Mouse (Mus musculus) E14TG2a.4 (cell line): Measurements from ENCODE around the gene Adamts4.

ENCODE experiments used
- H3K27me3 ChIP-seq: 2 replicates; pipeline ENCODE4 v1.6.1; 2014; ENCODE audit warnings: low read length, control low read depth; ENCODE audit not compliant: insufficient read depth
- H3K36me3 ChIP-seq: 2 replicates; pipeline ENCODE4 v1.6.1; 2014; ENCODE audit warnings: low read length, control low read depth; ENCODE audit not compliant: insufficient read depth
- H3K4me1 ChIP-seq: replicated peaks from 2 replicates; pipeline ENCODE4 v1.6.1; 2014; ENCODE audit warnings: low read depth, low read length, control low read depth
- H3K4me3 ChIP-seq: replicated peaks from 2 replicates; pipeline ENCODE4 v1.5.1; 2014; ENCODE audit warnings: mild to moderate bottlenecking, low read length
- H3K9me3 ChIP-seq: 2 replicates; pipeline ENCODE4 v1.6.1; 2014; ENCODE audit warnings: low read length, control low read depth
- CTCF ChIP-seq: conservative IDR thresholded peaks from 2 replicates; pipeline ENCODE4 v1.5.1; 2014; ENCODE audit warnings: low read length
- NANOG ChIP-seq: IDR thresholded peaks from 2 replicates; pipeline ENCODE4 v1.6.1; 2014; ENCODE audit warnings: borderline replicate concordance, low read length, mixed read lengths
- POU5F1 ChIP-seq: IDR thresholded peaks from 2 replicates; pipeline ENCODE4 v1.6.1; 2014; ENCODE audit warnings: low read length, borderline replicate concordance

Adamts4 gene

DNA sequence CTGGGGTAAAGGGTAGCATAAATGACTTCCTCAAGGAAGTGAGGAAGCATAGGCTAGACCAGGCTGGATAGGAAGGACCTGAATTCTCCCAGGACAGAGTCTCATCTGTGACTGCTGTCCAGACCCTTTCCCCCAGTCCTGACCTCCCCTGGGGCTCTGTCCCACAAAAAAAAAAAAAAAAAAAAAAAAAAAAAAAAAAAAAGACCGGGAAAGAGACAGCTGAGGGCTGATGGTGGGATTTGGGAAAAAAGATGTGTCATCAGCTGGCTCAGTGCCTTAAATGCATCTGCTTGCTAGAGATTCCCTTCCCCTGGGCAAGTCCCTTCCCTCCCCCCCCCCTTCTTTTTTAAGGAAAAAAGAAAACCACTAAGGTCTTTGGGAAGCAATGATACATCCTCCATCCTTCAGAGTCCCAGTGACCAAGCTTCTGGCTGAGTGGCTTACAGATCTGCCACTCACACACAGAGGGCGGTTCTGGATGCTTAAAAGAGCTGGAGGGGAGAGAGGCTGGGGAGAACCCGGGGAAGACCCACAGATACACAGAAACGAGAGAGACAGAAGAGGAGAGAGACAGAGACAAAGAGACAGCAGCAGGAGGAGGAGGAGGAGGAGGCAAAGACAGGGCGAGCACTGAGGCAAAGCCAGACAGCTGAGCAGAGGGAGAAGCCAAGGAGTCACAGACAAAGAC is at the start of gene Adamts4:
Adamts4 (plus strand) TSS at position 509 of the 688 bp plus-strand sequence.
- H3K4me3 ChIP-seq: peak within 1 kb of the TSS; percentile 76
- peaks cover 76% of the 10 kb centered on the region for H3K4me1 ChIP-seq
- TF ChIP-seq NANOG (no peak), POU5F1 (no peak), CTCF (no peak)
- peaks cover 21% of the 10 kb centered on the region for H3K27me3 ChIP-seq
- H3K36me3 ChIP-seq: peaks cover 5% of the 10 kb centered on the region
- no peaks in the 10 kb centered on the region for H3K9me3 ChIP-seq

DNA sequence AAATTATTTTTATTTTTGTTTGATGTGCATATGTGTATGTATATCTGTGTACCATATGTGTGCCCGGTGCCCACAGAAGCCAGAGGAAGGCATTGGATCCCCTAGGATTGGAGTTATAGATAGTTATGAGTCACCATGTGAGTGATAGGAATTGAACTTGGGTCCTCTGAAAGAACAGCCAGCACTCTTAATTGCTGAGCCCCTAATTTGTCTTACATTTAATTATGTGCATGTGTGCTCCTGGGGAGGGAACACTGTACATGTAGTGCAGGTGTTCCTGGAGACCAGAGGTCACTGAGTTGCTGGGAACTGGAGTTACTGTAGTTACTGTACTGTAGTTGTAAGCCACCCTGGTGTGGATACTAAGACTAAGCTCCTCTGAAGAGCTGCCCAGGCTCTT is 49.5 kb upstream of the Adamts4 start:
- no peaks in the 10 kb centered on the region for H3K36me3 ChIP-seq
- H3K27me3 ChIP-seq: peaks cover 24% of the 10 kb centered on the region
- no peak overlapping the region for H3K4me3 ChIP-seq
- peaks cover 4% of the 10 kb centered on the region; the same call in 1 of the 2 replicates for H3K4me1 ChIP-seq
- TF ChIP-seq POU5F1 (no peak), CTCF (no peak)
- H3K9me3 ChIP-seq: no peaks in the 10 kb centered on the region

DNA sequence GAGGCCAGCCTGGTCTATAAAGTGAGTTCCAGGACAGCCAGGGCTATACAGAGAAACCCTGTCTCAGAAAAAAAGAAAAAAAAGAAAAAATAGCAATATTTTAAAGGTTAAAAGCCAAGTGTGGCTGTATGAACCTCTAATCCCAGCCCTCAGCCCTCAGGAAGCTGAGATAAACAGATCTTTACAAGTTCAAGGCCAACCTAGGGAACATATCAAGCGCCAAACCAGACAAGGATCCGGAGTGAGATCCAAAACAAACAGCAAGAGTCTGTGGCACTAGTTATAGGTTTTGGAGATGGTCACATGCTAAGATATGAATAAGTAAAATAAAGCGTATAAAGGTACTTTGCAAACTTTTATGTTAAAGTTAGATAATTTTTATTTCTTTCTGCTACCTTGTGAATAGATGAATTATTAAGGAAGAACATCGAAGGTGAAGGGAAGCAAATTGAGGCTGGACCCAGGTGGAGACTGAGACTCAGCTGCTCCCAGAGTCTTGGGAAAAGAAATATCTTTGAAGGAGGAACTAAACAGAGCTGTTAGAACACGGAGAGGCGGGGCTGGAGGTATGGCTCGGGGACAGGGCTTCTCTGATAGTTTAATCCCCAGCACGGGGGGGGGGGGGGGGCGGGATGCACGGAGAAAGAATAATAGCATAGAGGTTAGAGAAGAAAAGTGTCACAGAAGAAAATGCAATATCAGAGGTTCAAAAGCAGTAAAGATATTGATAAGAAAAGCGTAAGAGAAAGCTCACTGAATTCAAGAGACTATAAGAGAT is 46.6 kb upstream of the Adamts4 start:
- Histone ChIP-seq H3K27me3 (peaks cover 12% of the 10 kb centered on the region), H3K36me3 (no peaks in the 10 kb centered on the region), H3K4me1 (peaks cover 4% of the 10 kb centered on the region; the same call in 1 of the 2 replicates), H3K4me3 (no peak overlapping the region), H3K9me3 (no peaks in the 10 kb centered on the region)
- TF ChIP-seq POU5F1 (no peak), CTCF (no peak), NANOG (no peak)

DNA sequence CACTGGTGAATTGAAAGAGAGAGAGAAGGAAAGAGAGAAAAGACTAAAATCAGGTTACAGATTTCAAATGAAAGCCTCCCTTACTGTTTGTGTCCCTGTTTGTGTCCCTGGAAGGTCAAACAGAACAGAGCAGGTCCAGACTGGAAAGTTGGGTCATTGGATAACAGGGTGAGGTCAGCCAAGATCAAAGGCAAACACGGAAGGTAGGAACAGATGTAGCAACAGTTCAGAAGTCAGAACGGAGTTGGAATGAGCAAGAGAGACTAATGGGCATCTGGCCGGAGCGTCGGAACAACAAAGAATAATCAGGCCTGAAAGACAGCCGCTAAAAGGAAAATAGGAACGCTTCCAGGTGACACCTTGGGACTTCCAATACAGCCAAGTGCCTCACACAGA is 46.0 kb upstream of the Adamts4 start:
- Histone ChIP-seq H3K4me3 (no peak overlapping the region), H3K4me1 (peaks cover 4% of the 10 kb centered on the region; the same call in 1 of the 2 replicates), H3K36me3 (no peaks in the 10 kb centered on the region), H3K27me3 (peaks cover 11% of the 10 kb centered on the region), H3K9me3 (no peaks in the 10 kb centered on the region)
- TF ChIP-seq NANOG (no peak), CTCF (no peak), POU5F1 (no peak)

DNA sequence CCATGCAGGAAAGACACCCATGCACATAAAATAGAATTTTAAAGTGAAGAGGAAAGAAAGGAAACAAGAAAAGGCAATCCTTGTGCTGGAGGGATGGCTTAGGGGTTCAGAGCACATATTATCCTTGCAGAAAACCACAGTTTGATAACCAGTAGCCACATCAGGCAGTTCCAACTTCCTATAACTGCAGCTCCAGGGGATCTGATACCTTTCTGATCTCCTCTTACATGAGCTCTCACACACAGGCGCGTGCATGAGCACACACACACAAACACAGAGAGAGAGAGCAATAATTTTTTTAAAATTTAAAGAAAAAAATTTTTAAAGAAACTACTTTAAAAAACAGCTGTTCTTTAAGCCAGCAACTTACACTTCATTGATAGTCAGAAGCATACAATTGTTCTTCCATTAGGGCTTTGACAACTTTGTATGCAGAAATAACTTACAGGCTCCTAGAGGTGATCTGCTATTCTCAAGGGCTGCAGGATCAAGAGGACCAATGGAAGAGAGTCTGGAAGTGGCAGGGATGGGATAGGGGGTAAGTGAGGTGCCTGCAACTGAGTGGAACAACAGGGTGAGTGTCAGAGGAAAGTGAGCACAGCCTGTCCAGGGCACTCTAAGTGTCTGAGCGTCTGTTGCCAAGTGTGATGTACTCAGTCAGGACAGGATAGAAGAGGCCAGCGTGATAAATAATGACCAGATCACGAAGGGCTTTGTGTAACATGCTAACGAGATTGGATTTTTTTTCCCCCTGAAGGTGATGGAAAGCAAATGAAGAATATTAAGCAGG is 44.3 kb upstream of the Adamts4 start:
- H3K4me1 ChIP-seq: peaks cover 4% of the 10 kb centered on the region; the same call in 1 of the 2 replicates
- no peak for TF ChIP-seq NANOG
- no peak for TF ChIP-seq CTCF
- no peak for TF ChIP-seq POU5F1
- peaks cover 11% of the 10 kb centered on the region for H3K27me3 ChIP-seq
- no peak overlapping the region for H3K4me3 ChIP-seq
- H3K9me3 ChIP-seq: no peaks in the 10 kb centered on the region
- H3K36me3 ChIP-seq: no peaks in the 10 kb centered on the region

DNA sequence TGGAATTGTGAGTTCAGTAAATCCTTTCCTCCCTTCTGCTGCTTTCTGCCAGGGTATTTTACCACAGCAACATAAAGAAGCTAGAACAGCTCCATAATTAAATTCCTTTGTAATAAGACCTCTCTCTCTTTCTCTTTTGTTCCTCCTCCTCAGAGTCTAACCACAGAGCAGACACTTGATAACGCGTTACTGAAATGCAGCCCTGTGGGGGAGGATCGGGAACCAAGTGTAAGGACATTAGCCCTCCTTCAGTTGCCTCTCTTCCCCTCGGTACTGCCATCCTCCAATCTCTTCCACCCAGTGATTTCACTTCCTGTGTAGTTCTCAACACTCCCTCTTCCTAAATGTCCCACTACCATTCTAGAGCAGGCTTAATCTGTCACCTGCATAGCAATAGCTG is 40.8 kb upstream of the Adamts4 start:
- TF ChIP-seq NANOG: no peak
- H3K27me3 ChIP-seq: peaks cover 11% of the 10 kb centered on the region
- no peaks in the 10 kb centered on the region for H3K36me3 ChIP-seq
- H3K9me3 ChIP-seq: no peaks in the 10 kb centered on the region
- peaks cover 7% of the 10 kb centered on the region; the same call in 1 of the 2 replicates for H3K4me1 ChIP-seq
- H3K4me3 ChIP-seq: no peak overlapping the region

DNA sequence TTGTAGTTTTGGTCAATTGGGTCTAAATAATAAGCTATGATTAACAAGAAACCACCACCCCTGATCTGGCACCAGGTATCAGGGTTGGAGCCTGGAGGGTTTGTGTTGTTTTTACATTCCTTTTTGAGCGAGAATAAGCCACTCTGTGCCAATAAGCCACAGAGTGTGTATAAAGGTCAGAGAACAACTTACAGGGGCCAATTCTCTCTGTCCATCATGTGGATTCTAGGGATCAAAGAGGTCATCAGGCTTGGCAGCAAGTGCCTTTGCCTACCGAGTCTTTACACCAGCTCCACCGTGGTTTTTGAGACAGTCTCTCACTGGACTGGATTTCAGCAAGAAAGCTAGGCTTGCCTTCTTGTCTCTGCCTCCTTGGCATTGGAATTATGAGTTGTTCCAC is 37.4 kb upstream of the Adamts4 start:
- Histone ChIP-seq H3K27me3 (peaks cover 7% of the 10 kb centered on the region; the same call in 1 of the 2 replicates), H3K4me3 (no peak overlapping the region), H3K4me1 (peaks cover 23% of the 10 kb centered on the region), H3K9me3 (no peaks in the 10 kb centered on the region), H3K36me3 (no peaks in the 10 kb centered on the region)
- no peak for TF ChIP-seq CTCF
- no peak for TF ChIP-seq NANOG
- no peak for TF ChIP-seq POU5F1

DNA sequence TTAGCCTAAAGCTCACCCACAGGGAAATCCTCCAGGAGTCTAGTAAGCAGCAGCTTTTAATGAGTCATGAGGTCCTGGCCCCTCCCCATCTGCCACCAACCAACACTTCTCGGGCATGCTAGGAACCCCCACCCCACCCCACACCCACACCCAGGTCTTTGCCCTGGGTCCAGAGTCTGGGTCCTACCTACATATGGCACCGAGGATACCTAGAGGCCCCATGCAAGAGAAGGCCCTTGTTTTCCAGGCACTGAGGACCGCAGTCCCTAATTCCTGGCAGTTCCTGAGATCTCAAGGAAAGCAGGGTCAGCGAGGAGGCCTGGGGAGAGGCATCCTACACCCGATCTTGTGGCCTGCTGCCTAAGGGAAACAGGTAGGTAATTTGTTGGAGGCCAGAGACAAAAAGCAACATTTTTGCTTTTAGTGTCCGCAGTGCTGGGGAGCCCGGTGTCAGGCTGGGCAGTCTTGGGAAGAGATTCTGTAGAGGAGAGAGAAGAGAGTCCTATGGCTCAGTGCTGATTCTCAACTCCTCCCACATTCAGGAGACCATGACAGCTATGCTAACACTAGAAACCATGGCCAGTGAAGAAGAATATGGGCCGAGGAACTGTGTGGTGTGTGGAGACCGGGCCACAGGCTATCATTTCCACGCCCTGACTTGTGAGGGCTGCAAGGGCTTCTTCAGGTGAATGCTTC is 36.3 kb upstream of the Adamts4 start, which contains the start of gene Nr1i3:
Nr1i3 (plus strand) TSS at position 170 of the 696 bp plus-strand sequence.
- Histone ChIP-seq H3K27me3 (peaks cover 7% of the 10 kb centered on the region; the same call in 1 of the 2 replicates), H3K4me1 (peaks cover 34% of the 10 kb centered on the region), H3K4me3 (no peak within 1 kb of the TSS), H3K9me3 (no peaks in the 10 kb centered on the region), H3K36me3 (peaks cover 5% of the 10 kb centered on the region; the same call in 1 of the 2 replicates)
- no peak for TF ChIP-seq CTCF
- no peak for TF ChIP-seq NANOG
- TF ChIP-seq POU5F1: no peak
